Mouse (Mus musculus) intestine, postnatal 0 days (tissue): ENCODE data around the gene Dlgap1. TPM values are rescaled to one million over a fixed set of nuclear protein-coding genes. Genes with fewer than 3 reads are reported as not detected.

Experiments
- ATAC-seq: fragments of 200-750 bp; cut with Nextera tagmentation; 2 replicates; pipeline ENCODE4 v1.8.0; 2017; ENCODE audit warnings: mild to moderate bottlenecking, moderate TSS enrichment, moderate library complexity
- H3K27ac ChIP-seq: fragments of 300-500 bp; sonication (generic); 2 replicates; pipeline ENCODE4 v1.5.1; 2014; ENCODE audit warnings: mild to moderate bottlenecking, low read depth, low read length, moderate library complexity
- H3K27me3 ChIP-seq: fragments of 300-500 bp; sonication (generic); replicated peaks from 2 replicates; pipeline ENCODE4 v1.6.1; 2014; ENCODE audit warnings: low read length, mixed read lengths; ENCODE audit not compliant: control insufficient read depth, insufficient read depth
- H3K36me3 ChIP-seq: fragments of 300-500 bp; sonication (generic); 2 replicates; pipeline ENCODE4 v1.6.1; 2014; ENCODE audit warnings: mild to moderate bottlenecking, moderate library complexity; ENCODE audit not compliant: control insufficient read depth, insufficient read depth
- H3K4me1 ChIP-seq: fragments of 300-500 bp; sonication (generic); replicated peaks from 2 replicates; pipeline ENCODE4 v1.6.1; 2014; ENCODE audit warnings: antibody characterized with exemption, low read length, mixed read lengths; ENCODE audit not compliant: control insufficient read depth, insufficient read depth
- H3K4me2 ChIP-seq: fragments of 300-500 bp; sonication (generic); replicated peaks from 2 replicates; pipeline ENCODE4 v1.6.1; 2014; ENCODE audit warnings: low read depth, mild to moderate bottlenecking, moderate library complexity
- H3K4me3 ChIP-seq: fragments of 300-500 bp; sonication (generic); 2 replicates; pipeline ENCODE4 v1.5.1; 2014; ENCODE audit warnings: low read depth, low read length
- H3K9ac ChIP-seq: fragments of 300-500 bp; sonication (generic); 2 replicates; pipeline ENCODE4 v1.6.1; 2014; ENCODE audit warnings: mild to moderate bottlenecking, low read depth, low read length
- H3K9me3 ChIP-seq: fragments of 300-500 bp; sonication (generic); 2 replicates; pipeline ENCODE4 v1.6.1; 2016; ENCODE audit warnings: mixed run types; ENCODE audit not compliant: control insufficient read depth
- CTCF ChIP-seq: sonication (generic); IDR thresholded peaks from 2 replicates; pipeline ENCODE4 v1.5.1; 2016; ENCODE audit warnings: low read depth, mild to moderate bottlenecking, control low read depth, antibody characterized with exemption, moderate library complexity
- WGBS: fragments of 180-500 bp; shearing (Covaris S2); extraction: QIAGEN DNeasy Blood & Tissue Kit; methylation state at CpG from one replicate; pipeline ENCODE4 v1.1.7; 2014; 5-methylcytosine and 5-hydroxymethylcytosine counted together
- polyA plus RNA-seq: library from polyadenylated mRNA; unstranded; fragments of >200 nt; fragmentation: Nextera tagmentation; extraction: Ambion mirVana; gene quantifications from 2 replicates; pipeline ENCODE4 v1.2.1, GENCODE M21; 2015

Gene Dlgap1
- polyA plus RNA-seq, 1 experiment from 2014 or later: 0.85 TPM

GRCm38 (mm10) chr17:70034862-70035261, 66.0 kb downstream of the Dlgap1 start:
- H3K9me3 ChIP-seq: no peaks in the 10 kb centered on the region
- H3K27ac ChIP-seq: no peak overlapping the region
- TF ChIP-seq CTCF: no peak
- no peaks in the 10 kb centered on the region for H3K4me1 ChIP-seq
- H3K4me2 ChIP-seq: no peak overlapping the region
- H3K36me3 ChIP-seq: no peaks in the 10 kb centered on the region
- no peak for ATAC-seq
- WGBS: 30% methylated on average over 2 of the region's 2 CpGs
- no peak overlapping the region for H3K9ac ChIP-seq
- H3K4me3 ChIP-seq: no peak overlapping the region
- no peaks in the 10 kb centered on the region for H3K27me3 ChIP-seq

GRCm38 (mm10) chr17:70040751-70041430, 72.0 kb downstream of the Dlgap1 start:
- H3K27ac ChIP-seq: no peak overlapping the region
- H3K4me2 ChIP-seq: no peak overlapping the region
- no peaks in the 10 kb centered on the region for H3K27me3 ChIP-seq
- no peaks in the 10 kb centered on the region for H3K9me3 ChIP-seq
- no peak for TF ChIP-seq CTCF
- H3K4me3 ChIP-seq: no peak overlapping the region
- WGBS: 65% methylated on average over 7 of the region's 7 CpGs
- H3K4me1 ChIP-seq: no peaks in the 10 kb centered on the region
- no peaks in the 10 kb centered on the region for H3K36me3 ChIP-seq
- H3K9ac ChIP-seq: no peak overlapping the region
- no peak for ATAC-seq

- no peak for TF ChIP-seq CTCF
Observed at GRCm38 (mm10) chr17:70068281-70068680, 99.4 kb downstream of the Dlgap1 start.

DNA sequence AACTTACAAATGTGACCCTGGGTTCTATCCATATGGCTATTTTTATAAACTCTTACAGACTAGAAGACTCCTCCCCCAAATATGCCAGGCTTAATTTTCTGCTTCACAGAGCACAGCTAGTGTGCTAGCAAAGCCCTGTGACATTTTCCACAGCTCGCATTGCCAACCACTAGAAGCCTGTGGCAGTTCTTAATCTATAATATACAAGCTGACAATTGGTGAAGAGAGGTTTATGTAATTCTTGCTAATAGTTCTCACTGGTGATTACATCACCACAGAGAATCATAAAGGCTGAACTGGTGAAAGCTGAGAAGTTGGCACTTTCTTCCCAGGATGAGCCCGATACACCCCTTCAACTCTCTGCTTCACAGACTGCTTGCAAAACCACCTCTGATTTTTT, 103.2 kb downstream of the Dlgap1 start:
- Histone ChIP-seq H3K27ac (no peak overlapping the region), H3K4me1 (no peaks in the 10 kb centered on the region), H3K4me3 (no peak overlapping the region), H3K36me3 (no peaks in the 10 kb centered on the region), H3K9ac (no peak overlapping the region), H3K9me3 (no peaks in the 10 kb centered on the region), H3K27me3 (no peaks in the 10 kb centered on the region), H3K4me2 (no peak overlapping the region)
- WGBS: 70% methylated on average over 2 of the region's 2 CpGs
- no peak for ATAC-seq
- no peak for TF ChIP-seq CTCF

More at GRCm38 (mm10) chr17:70068281-70068680, 99.4 kb downstream of the Dlgap1 start:
- no peak for ATAC-seq
- no peak overlapping the region for H3K4me2 ChIP-seq
- H3K4me1 ChIP-seq: no peaks in the 10 kb centered on the region
- no peaks in the 10 kb centered on the region for H3K36me3 ChIP-seq
- no peak overlapping the region for H3K4me3 ChIP-seq
- no peak overlapping the region for H3K27ac ChIP-seq
- H3K27me3 ChIP-seq: no peaks in the 10 kb centered on the region
- no peak overlapping the region for H3K9ac ChIP-seq
- 84% methylated on average over 6 of the region's 6 CpGs for WGBS
- H3K9me3 ChIP-seq: no peaks in the 10 kb centered on the region

- no peak overlapping the region for H3K4me2 ChIP-seq
- H3K4me3 ChIP-seq: no peak overlapping the region
- no peak for TF ChIP-seq CTCF
- H3K27ac ChIP-seq: no peak overlapping the region
- no peaks in the 10 kb centered on the region for H3K4me1 ChIP-seq
- no peak for ATAC-seq
- no peaks in the 10 kb centered on the region for H3K27me3 ChIP-seq
- H3K36me3 ChIP-seq: no peaks in the 10 kb centered on the region
- 92% methylated on average over 4 of the region's 4 CpGs for WGBS
- H3K9me3 ChIP-seq: no peaks in the 10 kb centered on the region
- H3K9ac ChIP-seq: no peak overlapping the region
Observed at GRCm38 (mm10) chr17:70088220-70088619, 119.3 kb downstream of the Dlgap1 start.

DNA sequence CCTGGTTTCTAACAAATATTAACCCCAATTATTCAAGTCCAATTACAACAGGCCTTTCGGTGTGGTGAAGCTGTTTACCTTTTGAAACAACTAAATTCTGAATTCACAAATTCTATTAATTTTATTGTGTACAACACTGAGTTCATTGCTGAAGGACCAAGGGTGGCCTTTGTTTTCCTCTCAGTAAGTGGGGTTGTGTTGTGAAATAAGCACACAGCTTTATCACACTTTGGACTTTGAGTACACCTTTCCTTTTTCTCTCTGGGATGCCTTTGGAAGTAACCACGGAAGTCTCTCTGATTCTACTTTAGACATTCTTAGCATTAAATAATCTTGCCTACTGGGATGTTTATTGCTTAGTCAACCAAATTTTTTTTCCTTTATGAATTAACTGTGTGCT, 121.9 kb downstream of the Dlgap1 start:
- no peak for ATAC-seq
- H3K4me1 ChIP-seq: no peaks in the 10 kb centered on the region

GRCm38 (mm10) chr17:70129151-70129550, 160.3 kb downstream of the Dlgap1 start:
- no peak for ATAC-seq
- Histone ChIP-seq H3K4me1 (no peaks in the 10 kb centered on the region), H3K9ac (no peak overlapping the region), H3K9me3 (no peaks in the 10 kb centered on the region), H3K36me3 (no peaks in the 10 kb centered on the region), H3K27ac (no peak overlapping the region), H3K4me2 (no peak overlapping the region), H3K4me3 (no peak overlapping the region), H3K27me3 (no peaks in the 10 kb centered on the region)
- no peak for TF ChIP-seq CTCF
- WGBS: 84% methylated on average over 2 of the region's 2 CpGs

More for the DNA sequence above, 121.9 kb downstream of the Dlgap1 start:
- Histone ChIP-seq H3K36me3 (no peaks in the 10 kb centered on the region), H3K4me3 (no peak overlapping the region), H3K27ac (no peak overlapping the region), H3K9me3 (no peaks in the 10 kb centered on the region), H3K27me3 (no peaks in the 10 kb centered on the region), H3K9ac (no peak overlapping the region), H3K4me2 (no peak overlapping the region)
- no peak for TF ChIP-seq CTCF
- 78% methylated on average over 2 of the region's 2 CpGs for WGBS
